Mouse (Mus musculus): ENCODE results near the gene Mrpl22. TPM values are rescaled to one million over a fixed set of nuclear protein-coding genes. Genes with fewer than 3 reads are reported as not detected.
"Not testable (repeated sequence)": the region's sequence is repeated elsewhere in the genome, so short reads cannot be mapped to it uniquely, and the experiment has no call there.

Gene Mrpl22
- polyA plus RNA-seq, 1 experiment, result 95.3 TPM

GRCm38 (mm10) chr11:58213673-58214342 is 42.3 kb downstream of the Mrpl22 start:
- H3ac ChIP-seq (ENCODE audit: control insufficient read depth, insufficient read length), result no peak overlapping the region
- H3K36me3 ChIP-seq (ENCODE audit: control insufficient read depth, insufficient read depth), result no peaks in the 10 kb centered on the region
- no peak overlapping the region for H3K4me3 ChIP-seq
- no peaks in the 10 kb centered on the region for H3K79me2 ChIP-seq (ENCODE audit: control insufficient read depth, insufficient read depth)
- no peaks in the 10 kb centered on the region for H3K27me3 ChIP-seq (ENCODE audit: control insufficient read depth, insufficient read depth, insufficient read length)
- peak overlapping the region; percentile 69 for H3K4me2 ChIP-seq (ENCODE audit: low read depth)
- TF ChIP-seq TCF3 (IDR thresholded peaks at IDR 0.05; ENCODE audit: insufficient read length, low read depth) (no peak), REST (IDR thresholded peaks at IDR 0.05; ENCODE audit: insufficient read depth, insufficient read length) (no peak), POLR2A (IDR thresholded peaks at IDR 0.05; ENCODE audit: insufficient read length, low read depth) (no peak), MYOG (IDR thresholded peaks at IDR 0.05; ENCODE audit: control insufficient read depth in 1 of 3, insufficient read depth in 1 of 3, insufficient read length in 2 of 3, low read depth in 2 of 3) (no peak), TCF12 (IDR thresholded peaks at IDR 0.05; ENCODE audit: insufficient read depth, poor library complexity, severe bottlenecking) (no peak)

DNA sequence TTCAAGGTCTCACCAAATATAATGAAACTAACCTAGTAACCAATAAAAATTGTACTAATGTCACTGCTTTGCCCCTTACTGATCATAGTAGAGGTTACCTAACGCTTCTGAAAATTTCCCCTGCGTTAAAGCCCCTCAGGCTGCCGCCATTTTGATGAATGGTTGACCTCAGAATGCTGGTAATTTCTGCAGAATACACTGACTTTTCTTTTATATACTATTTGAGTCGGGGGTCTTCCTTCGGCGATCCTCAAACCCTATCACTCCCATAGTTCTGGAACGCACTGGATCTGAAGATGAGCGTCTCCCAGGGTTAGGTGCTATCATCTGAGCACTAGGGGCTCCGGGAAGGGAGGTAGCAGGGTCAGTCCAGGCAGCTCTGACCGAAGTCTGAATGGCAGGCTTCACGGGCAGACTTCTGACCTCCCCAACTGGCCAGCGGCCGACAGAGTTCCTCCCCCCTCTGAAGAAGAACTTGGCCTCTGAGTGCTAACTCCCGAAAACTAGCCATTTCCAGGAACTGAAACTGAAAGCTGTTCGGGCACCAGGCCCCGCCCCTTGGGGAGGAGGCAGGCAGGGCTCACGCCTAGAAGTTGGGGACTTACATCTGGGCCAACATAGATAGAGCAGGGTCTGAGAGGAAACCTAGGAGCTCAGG is 43.1 kb downstream of the Mrpl22 start:
- Histone ChIP-seq H3ac (ENCODE audit: control insufficient read depth, insufficient read length) (no peak overlapping the region), H3K27me3 (ENCODE audit: control insufficient read depth, insufficient read depth, insufficient read length) (no peaks in the 10 kb centered on the region), H3K36me3 (ENCODE audit: control insufficient read depth, insufficient read depth) (no peaks in the 10 kb centered on the region), H3K79me2 (ENCODE audit: control insufficient read depth, insufficient read depth) (no peaks in the 10 kb centered on the region), H3K4me3 (no peak overlapping the region), H3K4me2 (ENCODE audit: low read depth) (peak overlapping the region; percentile 69)
- TF ChIP-seq SRF (IDR thresholded peaks at IDR 0.05; ENCODE audit: control insufficient read depth, insufficient read length, low read depth) (no peak), POLR2A (IDR thresholded peaks at IDR 0.05; ENCODE audit: insufficient read length, low read depth) (no peak), CEBPB (IDR thresholded peaks at IDR 0.05; ENCODE audit: insufficient read depth, poor library complexity, severe bottlenecking) (no peak), USF1 (IDR thresholded peaks at IDR 0.05; ENCODE audit: low read depth) (no peak), E2F4 (IDR thresholded peaks at IDR 0.05; ENCODE audit: insufficient read depth) (no peak), TCF12 (IDR thresholded peaks at IDR 0.05; ENCODE audit: insufficient read depth, poor library complexity, severe bottlenecking) (no peak), POLR2AphosphoS2 (IDR thresholded peaks at IDR 0.05; ENCODE audit: insufficient read length, low read depth) (no peak), TCF3 (IDR thresholded peaks at IDR 0.05; ENCODE audit: insufficient read length, low read depth) (no peak)

- not testable (repeated sequence) for H3K79me2 ChIP-seq (ENCODE audit: control insufficient read depth, insufficient read depth); H3ac ChIP-seq (ENCODE audit: control insufficient read depth, insufficient read length); H3K27me3 ChIP-seq (ENCODE audit: control insufficient read depth, insufficient read depth, insufficient read length); H3K36me3 ChIP-seq (ENCODE audit: control insufficient read depth, insufficient read depth); H3K4me3 ChIP-seq
- peak overlapping the region; percentile 12 for H3K4me2 ChIP-seq (ENCODE audit: low read depth)
Observed at GRCm38 (mm10) chr11:58215049-58215430, 43.6 kb downstream of the Mrpl22 start.

GRCm38 (mm10) chr11:58215814-58216213 is 44.4 kb downstream of the Mrpl22 start:
- Histone ChIP-seq H3K79me2 (ENCODE audit: control insufficient read depth, insufficient read depth) (no peaks in the 10 kb centered on the region), H3K27me3 (ENCODE audit: control insufficient read depth, insufficient read depth, insufficient read length) (no peaks in the 10 kb centered on the region), H3K36me3 (ENCODE audit: control insufficient read depth, insufficient read depth) (no peaks in the 10 kb centered on the region), H3ac (ENCODE audit: control insufficient read depth, insufficient read length) (no peak overlapping the region), H3K4me3 (no peak overlapping the region), H3K4me2 (ENCODE audit: low read depth) (no peak overlapping the region)
- no peak for TF ChIP-seq TCF12 (IDR thresholded peaks at IDR 0.05; ENCODE audit: insufficient read depth, poor library complexity, severe bottlenecking)
- no peak for TF ChIP-seq REST (IDR thresholded peaks at IDR 0.05; ENCODE audit: insufficient read depth, insufficient read length)
- no peak for TF ChIP-seq SRF (IDR thresholded peaks at IDR 0.05; ENCODE audit: control insufficient read depth, insufficient read length, low read depth)
- TF ChIP-seq MAX (IDR thresholded peaks at IDR 0.05; ENCODE audit: low read depth), result no peak
- no peak for TF ChIP-seq MYOD1 (IDR thresholded peaks at IDR 0.05; ENCODE audit: control insufficient read depth in 1 of 3, insufficient read length in 2 of 3, low read depth in 2 of 3)
- TF ChIP-seq POLR2AphosphoS2 (IDR thresholded peaks at IDR 0.05; ENCODE audit: insufficient read length, low read depth), result no peak
- TF ChIP-seq POLR2A (IDR thresholded peaks at IDR 0.05; ENCODE audit: insufficient read length, low read depth), result no peak
- no peak for TF ChIP-seq E2F4 (IDR thresholded peaks at IDR 0.05; ENCODE audit: insufficient read depth)
- no peak for TF ChIP-seq MYOG (IDR thresholded peaks at IDR 0.05; ENCODE audit: control insufficient read depth in 1 of 3, insufficient read depth in 1 of 3, insufficient read length in 2 of 3, low read depth in 2 of 3)
- TF ChIP-seq TCF3 (IDR thresholded peaks at IDR 0.05; ENCODE audit: insufficient read length, low read depth), result no peak

DNA sequence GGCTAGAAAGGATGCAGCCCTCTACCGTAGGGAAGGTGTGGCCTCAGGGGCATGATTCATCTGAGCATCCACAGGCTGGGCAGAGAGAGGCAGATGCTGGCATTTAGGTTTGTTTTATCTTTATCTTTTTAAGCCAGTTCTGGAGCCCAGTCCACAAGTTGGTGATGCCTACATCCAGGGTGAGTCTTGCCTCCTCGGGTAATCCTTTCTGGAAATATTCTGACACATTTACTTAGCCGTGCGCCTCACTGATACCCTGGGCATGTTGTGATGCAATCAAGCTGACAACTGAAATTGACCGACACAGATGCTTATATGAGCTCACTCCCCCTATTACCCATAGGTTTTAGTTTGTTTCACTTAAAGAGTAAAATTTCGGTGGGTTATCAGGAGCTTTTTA is 45.4 kb downstream of the Mrpl22 start:
- TF ChIP-seq POLR2AphosphoS2 (IDR thresholded peaks at IDR 0.05; ENCODE audit: insufficient read length, low read depth), result no peak
- peak; percentile 63 for TF ChIP-seq CEBPB (IDR thresholded peaks at IDR 0.05; ENCODE audit: insufficient read depth, poor library complexity, severe bottlenecking)
- no peak for TF ChIP-seq REST (IDR thresholded peaks at IDR 0.05; ENCODE audit: insufficient read depth, insufficient read length)
- no peak for TF ChIP-seq SRF (IDR thresholded peaks at IDR 0.05; ENCODE audit: control insufficient read depth, insufficient read length, low read depth)
- TF ChIP-seq TCF12 (IDR thresholded peaks at IDR 0.05; ENCODE audit: insufficient read depth, poor library complexity, severe bottlenecking), result no peak
- no peaks in the 10 kb centered on the region for H3K27me3 ChIP-seq (ENCODE audit: control insufficient read depth, insufficient read depth, insufficient read length)
- H3ac ChIP-seq (ENCODE audit: control insufficient read depth, insufficient read length), result no peak overlapping the region
- no peaks in the 10 kb centered on the region for H3K79me2 ChIP-seq (ENCODE audit: control insufficient read depth, insufficient read depth)
- no peak overlapping the region for H3K4me3 ChIP-seq
- no peak overlapping the region for H3K4me2 ChIP-seq (ENCODE audit: low read depth)
- no peaks in the 10 kb centered on the region for H3K36me3 ChIP-seq (ENCODE audit: control insufficient read depth, insufficient read depth)

Data from myocyte (in vitro differentiated cells).